Mouse (Mus musculus) small intestine, adult 2 months (tissue): ENCODE data around the gene Il2rb. TPM values are rescaled to one million over a fixed set of nuclear protein-coding genes. Genes with fewer than 3 reads are reported as not detected.

Experiments
- H3K27ac ChIP-seq: fragments of 200-500 bp; 2 replicates; pipeline ENCODE4 v1.5.1; 2012; ENCODE audit warnings: low read depth, low read length, control low read depth, inconsistent platforms; ENCODE audit not compliant: insufficient read depth
- H3K27me3 ChIP-seq: fragments of 200-500 bp; 2 replicates; pipeline ENCODE4 v1.6.1; 2012; ENCODE audit warnings: mild to moderate bottlenecking, moderate library complexity, low read length, inconsistent platforms; ENCODE audit not compliant: control insufficient read depth, insufficient read depth
- H3K36me3 ChIP-seq: fragments of 200-500 bp; 2 replicates; pipeline ENCODE4 v1.6.1; 2012; ENCODE audit warnings: mild to moderate bottlenecking, low read length, control low read depth, inconsistent platforms; ENCODE audit not compliant: control insufficient read depth, insufficient read depth
- H3K4me1 ChIP-seq: fragments of 200-500 bp; 2 replicates; pipeline ENCODE4 v1.6.1; 2012; ENCODE audit warnings: low read length, inconsistent platforms, mixed read lengths; ENCODE audit not compliant: control insufficient read depth, insufficient read depth, insufficient read length
- H3K4me3 ChIP-seq: fragments of 200-500 bp; 2 replicates; pipeline ENCODE4 v1.5.1; 2012; ENCODE audit warnings: low read depth, mild to moderate bottlenecking, control low read depth, inconsistent platforms, low read length, moderate library complexity
- CTCF ChIP-seq: fragments of 200-500 bp; IDR thresholded peaks from 2 replicates; pipeline ENCODE4 v1.5.1; 2012; ENCODE audit warnings: low read depth, mild to moderate bottlenecking, control low read depth, inconsistent platforms, low read length, moderate library complexity, mixed read lengths; ENCODE audit not compliant: insufficient replicate concordance, insufficient read length; ENCODE audit errors: extremely low read depth
- POLR2A ChIP-seq: fragments of 200-500 bp; IDR thresholded peaks from 2 replicates; pipeline ENCODE4 v1.6.1; 2012; ENCODE audit warnings: low read depth, mild to moderate bottlenecking, control low read depth, inconsistent platforms, low read length, moderate library complexity
- WGBS: fragments of 180-500 bp; shearing (Covaris S2); methylation state at CpG from one replicate; pipeline ENCODE4 v1.1.7; 2018; 5-methylcytosine and 5-hydroxymethylcytosine counted together
- polyA plus RNA-seq: library from polyadenylated mRNA; depleted of rRNA; stranded (reverse); fragments of >200 nt; gene quantifications from 2 replicates; pipeline ENCODE4 v1.2.3, GENCODE M21; 2012

Gene Il2rb
- polyA plus RNA-seq, 1 experiment, result 11.8 TPM

DNA sequence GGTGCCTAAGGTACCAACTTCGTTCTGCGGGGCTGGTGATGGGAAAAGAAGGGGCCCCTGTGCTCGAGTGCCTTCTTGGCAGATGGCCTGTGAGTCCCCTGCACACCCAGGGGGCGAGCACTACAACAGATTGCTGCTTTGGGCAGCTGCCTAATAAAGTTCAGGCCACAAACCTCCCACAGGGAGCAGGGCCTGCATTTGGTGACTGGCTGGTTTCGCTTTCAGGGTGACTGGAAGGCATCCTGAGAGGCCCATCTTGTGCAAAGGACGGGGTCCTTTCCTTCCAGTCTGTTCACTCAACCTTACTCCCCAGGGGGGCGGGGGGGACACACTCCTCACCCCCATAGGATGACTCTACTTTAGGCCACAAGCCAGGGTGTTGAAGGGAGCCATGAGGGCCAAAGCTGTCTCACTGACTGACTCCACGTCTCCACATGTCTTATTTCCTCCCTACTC, 15.1 kb upstream of the Il2rb start:
- TF ChIP-seq CTCF (no peak), POLR2A (no peak)
- H3K4me1 ChIP-seq, result peaks cover 7% of the 10 kb centered on the region; the same call in 1 of the 2 replicates
- H3K36me3 ChIP-seq, result no peaks in the 10 kb centered on the region
- H3K27ac ChIP-seq, result peak overlapping the region; percentile 10; the same call in 1 of the 2 replicates
- H3K4me3 ChIP-seq, result no peak overlapping the region
- 60% methylated on average over 8 of the region's 8 CpGs for WGBS
- H3K27me3 ChIP-seq, result no peaks in the 10 kb centered on the region

DNA sequence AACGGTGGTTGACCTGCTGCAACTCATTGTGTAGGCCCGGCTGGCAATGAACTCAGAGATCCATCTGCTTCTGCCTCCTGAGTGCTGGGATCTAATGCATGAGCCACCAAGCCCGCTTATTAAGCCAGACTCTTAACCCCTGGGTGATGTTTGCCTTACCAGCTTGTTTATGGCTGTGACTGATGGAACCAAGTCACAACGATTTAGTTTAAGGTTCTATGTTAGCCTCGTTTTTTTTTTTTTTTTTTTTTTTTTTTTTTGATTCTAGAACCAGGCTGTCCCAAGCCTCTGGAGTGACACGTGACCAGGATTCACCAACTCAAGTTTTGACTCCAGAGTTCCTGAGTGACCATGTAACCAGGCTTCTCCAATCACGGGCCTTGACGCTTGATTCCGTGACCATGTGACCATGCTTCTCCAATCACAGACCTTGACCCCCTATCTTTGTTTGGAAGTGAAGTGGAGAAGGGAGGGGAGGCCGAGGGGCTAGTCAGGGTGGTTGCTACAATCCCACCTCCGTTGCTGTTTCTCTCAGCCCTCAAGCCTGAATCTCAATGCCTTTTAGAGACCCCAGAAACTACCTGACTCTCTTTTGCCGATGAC, 14.3 kb upstream of the Il2rb start:
- 63% methylated on average over 12 of the region's 12 CpGs for WGBS

DNA sequence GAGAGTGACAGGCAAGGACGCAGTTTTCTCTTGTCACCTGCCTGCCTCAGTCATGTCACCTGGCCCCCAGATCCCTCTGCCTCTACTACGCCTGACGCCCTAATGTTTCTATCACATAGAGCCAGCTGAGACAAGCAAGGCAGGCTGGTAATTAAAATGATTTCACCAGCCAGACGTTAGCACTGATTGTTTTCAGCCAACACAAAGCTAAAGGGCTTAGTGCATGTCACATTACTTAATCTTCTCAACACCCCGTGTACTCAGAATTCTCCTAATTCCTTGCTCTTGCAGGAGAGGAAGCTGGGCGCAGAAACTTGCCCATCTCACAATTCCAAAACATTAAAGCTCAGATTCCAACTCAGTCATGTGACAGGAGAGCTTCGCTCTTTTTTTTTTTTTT, 13.4 kb upstream of the Il2rb start:
- Histone ChIP-seq H3K4me3 (no peak overlapping the region), H3K36me3 (no peaks in the 10 kb centered on the region), H3K27ac (no peak overlapping the region), H3K4me1 (peaks cover 6% of the 10 kb centered on the region; the same call in 1 of the 2 replicates), H3K27me3 (no peaks in the 10 kb centered on the region)
- TF ChIP-seq POLR2A, result no peak
- no peak for TF ChIP-seq CTCF
- 78% methylated on average over 7 of the region's 7 CpGs for WGBS

More for the DNA sequence above, 14.3 kb upstream of the Il2rb start:
- Histone ChIP-seq H3K4me1 (peaks cover 7% of the 10 kb centered on the region; the same call in 1 of the 2 replicates), H3K4me3 (no peak overlapping the region), H3K36me3 (no peaks in the 10 kb centered on the region), H3K27ac (no peak overlapping the region), H3K27me3 (no peaks in the 10 kb centered on the region)
- TF ChIP-seq POLR2A, result no peak
- no peak for TF ChIP-seq CTCF

DNA sequence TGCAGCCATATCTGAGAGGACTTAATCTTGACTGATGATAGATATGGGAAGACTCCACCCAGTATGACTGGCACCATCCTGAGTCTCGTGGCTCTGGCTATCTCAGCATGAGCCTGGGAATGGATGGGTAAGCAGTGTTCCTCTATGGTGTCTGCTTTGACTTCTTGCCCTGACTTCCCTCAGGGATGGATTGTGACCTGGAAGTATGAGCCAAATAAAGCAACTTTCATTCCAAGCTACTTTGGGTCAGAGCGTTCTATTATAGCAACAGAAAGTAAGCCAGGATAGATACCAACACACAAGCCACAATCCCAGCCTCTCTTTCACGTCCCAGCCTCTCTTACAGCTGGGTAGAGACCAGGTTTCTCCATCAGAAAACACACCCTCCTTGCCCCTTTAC, 10.5 kb upstream of the Il2rb start:
- H3K27me3 ChIP-seq, result no peaks in the 10 kb centered on the region
- no peak for TF ChIP-seq POLR2A
- TF ChIP-seq CTCF, result no peak
- no peak overlapping the region for H3K4me3 ChIP-seq
- WGBS, result 74% methylated on average over 3 of the region's 3 CpGs
- H3K4me1 ChIP-seq, result no peaks in the 10 kb centered on the region
- no peaks in the 10 kb centered on the region for H3K36me3 ChIP-seq
- no peak overlapping the region for H3K27ac ChIP-seq

DNA sequence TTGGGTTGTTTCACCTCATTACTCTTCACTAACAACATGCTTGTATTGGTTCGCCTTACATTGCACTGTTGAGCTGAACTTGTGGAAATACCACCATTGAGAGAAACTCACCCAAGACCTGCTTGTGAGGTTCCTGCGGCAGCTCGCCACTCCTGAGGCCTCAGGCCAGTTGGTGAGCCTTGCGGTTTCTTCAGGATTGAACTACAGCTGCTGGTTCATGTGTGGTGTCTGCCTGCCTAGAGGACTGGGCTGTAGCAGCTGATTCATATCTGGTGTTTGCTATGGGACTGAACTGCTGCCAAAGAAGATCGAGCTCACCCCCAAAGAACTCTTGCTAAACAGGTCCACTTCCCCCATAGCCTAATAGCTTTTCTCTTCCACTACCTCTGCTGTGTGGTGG, 9.7 kb upstream of the Il2rb start:
- WGBS, result 91% methylated on average over 5 of the region's 5 CpGs
- Histone ChIP-seq H3K27me3 (no peaks in the 10 kb centered on the region), H3K36me3 (no peaks in the 10 kb centered on the region), H3K4me1 (no peaks in the 10 kb centered on the region), H3K27ac (no peak overlapping the region), H3K4me3 (no peak overlapping the region)
- TF ChIP-seq CTCF (no peak), POLR2A (no peak)

DNA sequence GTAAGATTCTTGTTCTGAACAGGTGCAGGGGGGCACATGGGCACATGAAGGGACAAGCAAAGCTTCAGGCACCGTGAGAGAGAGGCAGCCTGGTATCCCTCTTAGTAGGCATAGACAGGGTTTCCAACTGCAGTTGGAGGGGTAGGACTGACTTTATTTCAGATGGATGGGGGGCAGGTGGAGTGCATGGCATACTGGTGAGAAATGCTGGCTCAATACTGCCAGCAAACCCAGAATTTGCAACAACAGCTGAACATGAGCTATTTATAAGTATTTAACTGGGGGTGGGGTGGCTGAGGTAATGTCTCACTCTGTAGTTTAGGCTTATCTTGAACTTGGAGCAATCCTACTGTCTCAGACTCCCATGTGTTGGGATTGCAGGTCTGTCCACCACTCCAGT, 8.9 kb upstream of the Il2rb start:
- Histone ChIP-seq H3K4me1 (no peaks in the 10 kb centered on the region), H3K27ac (no peak overlapping the region), H3K36me3 (no peaks in the 10 kb centered on the region), H3K27me3 (no peaks in the 10 kb centered on the region), H3K4me3 (no peak overlapping the region)
- 81% methylated on average over 1 of the region's 1 CpGs for WGBS
- no peak for TF ChIP-seq POLR2A
- TF ChIP-seq CTCF, result no peak

DNA sequence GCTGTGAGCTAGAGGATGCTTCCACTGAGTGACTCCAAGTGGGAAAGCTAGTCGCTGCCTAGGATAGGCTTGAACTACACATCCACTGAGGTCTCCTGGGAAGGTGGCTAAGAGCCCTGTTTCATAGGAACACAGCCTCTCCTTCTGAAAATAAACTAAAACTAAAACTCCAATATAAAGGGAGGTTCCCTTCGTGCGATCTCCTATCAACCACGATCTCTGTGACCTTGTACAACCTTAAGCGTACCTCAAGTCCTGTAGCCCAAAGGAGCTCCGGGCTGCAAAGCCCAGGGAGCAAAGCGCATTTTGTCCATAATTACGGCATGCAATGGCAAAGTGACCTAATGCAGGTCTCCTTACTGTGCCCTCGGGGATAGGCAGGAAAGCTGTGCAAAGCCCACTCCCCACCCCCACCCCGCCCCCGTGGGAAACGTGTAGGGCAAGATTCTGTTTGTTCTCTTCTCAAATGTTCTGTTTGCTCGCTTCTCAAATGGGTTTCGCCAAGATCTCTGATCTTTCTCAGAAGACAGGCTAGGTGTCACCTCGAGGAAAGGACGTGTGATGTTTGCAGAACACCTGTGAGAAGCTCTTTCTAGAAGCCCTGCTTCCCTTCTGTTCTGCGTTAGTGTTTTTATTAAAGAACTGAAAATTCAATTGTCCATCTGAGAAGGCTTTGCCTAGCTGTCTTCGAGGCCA, 7.5 kb upstream of the Il2rb start:
- Histone ChIP-seq H3K4me3 (no peak overlapping the region), H3K36me3 (no peaks in the 10 kb centered on the region), H3K27me3 (no peaks in the 10 kb centered on the region), H3K4me1 (no peaks in the 10 kb centered on the region), H3K27ac (no peak overlapping the region)
- no peak for TF ChIP-seq POLR2A
- no peak for TF ChIP-seq CTCF
- 45% methylated on average over 18 of the region's 18 CpGs for WGBS
